In the genomic region with DNA sequence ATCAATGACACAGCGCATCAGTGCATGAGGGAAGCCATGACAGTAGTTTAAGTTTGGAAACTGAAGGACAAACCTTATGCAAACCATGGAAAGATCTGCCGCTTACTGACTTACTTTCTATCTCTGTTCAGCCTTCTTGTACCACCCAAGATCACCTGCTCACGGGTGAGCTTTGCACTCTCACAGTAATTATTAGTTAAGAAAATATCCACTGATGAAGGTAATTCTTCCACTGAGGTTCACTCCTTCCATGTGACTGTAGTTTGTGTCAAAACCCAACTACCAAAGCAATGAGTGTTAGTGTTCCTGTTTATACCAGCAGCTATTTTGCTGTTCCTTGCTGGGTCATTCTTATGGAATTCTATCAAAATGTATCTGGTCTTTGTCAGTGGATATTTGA, we compare ENCODE assay signal across 22 mouse cellular contexts.
"Had no signal": no experiment of that assay in that cellular context is flagged by ENCODE, and none has a peak within 500 bp of the region (broad histone marks: within the 10 kb centered on the region; RNA-seq: fewer than 3 reads in every experiment).

No protein-coding gene starts in this region.

- H3K27me3 ChIP-seq: heart, embryonic 13.5 days; heart, embryonic 15.5 days; hindbrain, embryonic 13.5 days; hindbrain, embryonic 15.5 days; limb, embryonic 13.5 days; limb, embryonic 15.5 days; liver, embryonic 12.5 days had no signal

- H3K4me2 ChIP-seq: heart, embryonic 11.5 days; heart, embryonic 13.5 days; heart, embryonic 15.5 days; hindbrain, embryonic 13.5 days; hindbrain, embryonic 15.5 days; limb, embryonic 13.5 days; limb, embryonic 15.5 days; liver, embryonic 12.5 days had no signal

- H3K9ac ChIP-seq: forebrain, postnatal 0 days; heart, embryonic 13.5 days; heart, embryonic 15.5 days; hindbrain, embryonic 13.5 days; hindbrain, embryonic 15.5 days; limb, embryonic 13.5 days; limb, embryonic 15.5 days; liver, embryonic 12.5 days; liver, embryonic 14.5 days had no signal

- H3K27ac ChIP-seq: heart, adult 2 months; heart, embryonic 13.5 days; heart, embryonic 15.5 days; hindbrain, embryonic 13.5 days; hindbrain, embryonic 15.5 days; hindbrain, postnatal 0 days; limb, embryonic 13.5 days; limb, embryonic 15.5 days; liver, embryonic 12.5 days; liver, embryonic 14.5 days had no signal

- ATAC-seq: forebrain, postnatal 0 days; hindbrain, postnatal 0 days; intestine, embryonic 16.5 days; liver, embryonic 12.5 days had no signal

- DNase-seq: forebrain, postnatal 0 days; gastrocnemius, postnatal 14 days; gastrocnemius, postnatal 36 days; heart, adult 11 months; heart, adult 2 months; heart, postnatal 14 days; heart, postnatal 36 days; kidney, postnatal 14 days; layer of hippocampus, adult 9-11 months; layer of hippocampus, postnatal 36 days; left cerebral cortex, postnatal 4 days had no signal

- H3K9me3 ChIP-seq: heart, embryonic 13.5 days; heart, embryonic 15.5 days; hindbrain, embryonic 13.5 days; hindbrain, embryonic 15.5 days; limb, embryonic 13.5 days; limb, embryonic 15.5 days; liver, embryonic 12.5 days had no signal

- H3K36me3 ChIP-seq: heart, embryonic 13.5 days; heart, embryonic 15.5 days; hindbrain, embryonic 13.5 days; hindbrain, embryonic 15.5 days; limb, embryonic 13.5 days; limb, embryonic 15.5 days; liver, embryonic 12.5 days had no signal

- H3K4me3 ChIP-seq: heart, adult 2 months; heart, embryonic 13.5 days; heart, embryonic 15.5 days; hindbrain, embryonic 13.5 days; hindbrain, embryonic 15.5 days; limb, embryonic 13.5 days; limb, embryonic 15.5 days; liver, embryonic 12.5 days had no signal

- H3K4me1 ChIP-seq: heart, embryonic 13.5 days; heart, embryonic 15.5 days; hindbrain, embryonic 13.5 days; hindbrain, embryonic 15.5 days; limb, embryonic 13.5 days; limb, embryonic 15.5 days; liver, embryonic 12.5 days had no signal
